Mouse (Mus musculus): ENCODE data around the gene Zfp952.

- TF ChIP-seq CTCF (IDR thresholded peaks at IDR 0.05; ENCODE audit: extremely low read depth, insufficient read depth, insufficient read length, insufficient replicate concordance) (no peak), POLR2A (IDR thresholded peaks at IDR 0.05; ENCODE audit: low read depth, low read length) (peak; percentile 27; the same call in 1 of the 2 replicates)
Observed at GRCm38 (mm10) chr17:32965623-32966290, 27.2 kb upstream of the Zfp952 start, which contains the start of gene Zfp472.
